Mouse (Mus musculus) liver, postnatal 0 days (tissue): ENCODE results near the gene Clcn2. TPM values are rescaled to one million over a fixed set of nuclear protein-coding genes. Genes with fewer than 3 reads are reported as not detected.
"Not testable (repeated sequence)": the region's sequence is repeated elsewhere in the genome, so short reads cannot be mapped to it uniquely, and the experiment has no call there.

ENCODE experiments used
- ATAC-seq: fragments of 200-750 bp; cut with Nextera tagmentation; 2 replicates; pipeline ENCODE4 v1.8.0; 2017; ENCODE audit warnings: mild to moderate bottlenecking, moderate library complexity
- DNase-seq: peaks from one replicate; pipeline ENCODE4 v3.0.0-alpha.2; 2016
- H3K27ac ChIP-seq: fragments of 300-500 bp; sonication (generic); 2 replicates; pipeline ENCODE4 v1.5.1; 2014; ENCODE audit warnings: antibody characterized with exemption, moderate library complexity, mild to moderate bottlenecking, low read depth
- H3K27me3 ChIP-seq: fragments of 300-500 bp; sonication (generic); 2 replicates; pipeline ENCODE4 v1.6.1; 2014; ENCODE audit warnings: low read length, control low read depth, mixed read lengths; ENCODE audit not compliant: insufficient read depth
- H3K36me3 ChIP-seq: fragments of 300-500 bp; sonication (generic); replicated peaks from 2 replicates; pipeline ENCODE4 v1.6.1; 2014; ENCODE audit warnings: mild to moderate bottlenecking, control low read depth, low read length, moderate library complexity, mixed read lengths; ENCODE audit not compliant: insufficient read depth
- H3K4me1 ChIP-seq: fragments of 300-500 bp; sonication (generic); 2 replicates; pipeline ENCODE4 v1.6.1; 2014; ENCODE audit warnings: antibody characterized with exemption, mild to moderate bottlenecking, control low read depth; ENCODE audit not compliant: insufficient read depth
- H3K4me2 ChIP-seq: fragments of 300-500 bp; sonication (generic); 2 replicates; pipeline ENCODE4 v1.6.1; 2014; ENCODE audit warnings: low read depth, mild to moderate bottlenecking, low read length, moderate library complexity, mixed read lengths
- H3K4me3 ChIP-seq: fragments of 300-500 bp; sonication (generic); 2 replicates; pipeline ENCODE4 v1.5.1; 2014; ENCODE audit warnings: low read depth, low read length
- H3K9ac ChIP-seq: fragments of 300-500 bp; sonication (generic); replicated peaks from 2 replicates; pipeline ENCODE4 v1.6.1; 2014; ENCODE audit warnings: mild to moderate bottlenecking, moderate library complexity
- H3K9me3 ChIP-seq: fragments of 300-500 bp; sonication (generic); 2 replicates; pipeline ENCODE4 v1.6.1; 2016; ENCODE audit warnings: mild to moderate bottlenecking, control low read depth, low read length, mixed read lengths
- CTCF ChIP-seq: sonication (generic); IDR thresholded peaks from 2 replicates; pipeline ENCODE4 v1.5.1; 2016; ENCODE audit warnings: antibody characterized with exemption, low read depth
- EP300 ChIP-seq: IDR thresholded peaks from 2 replicates; pipeline ENCODE4 v1.6.1; 2016; ENCODE audit warnings: antibody characterized with exemption, low read depth, mild to moderate bottlenecking
- whole genome bisulfite sequencing: fragments of 180-500 bp; shearing (Covaris S2); extraction: QIAGEN DNeasy Blood & Tissue Kit; methylation state at CpG from one replicate; pipeline ENCODE4 v1.1.7; 2014; ENCODE audit not compliant: insufficient replicate concordance; 5-methylcytosine and 5-hydroxymethylcytosine counted together
- polyA plus RNA-seq: library from polyadenylated mRNA; unstranded; fragments of >200 nt; fragmentation: Nextera tagmentation; extraction: Ambion mirVana; gene quantifications from 2 replicates; pipeline ENCODE4 v1.2.1, GENCODE M21; 2015

Clcn2 gene
- polyA plus RNA-seq, 1 experiment from 2014 or later = 4.7 TPM

DNA sequence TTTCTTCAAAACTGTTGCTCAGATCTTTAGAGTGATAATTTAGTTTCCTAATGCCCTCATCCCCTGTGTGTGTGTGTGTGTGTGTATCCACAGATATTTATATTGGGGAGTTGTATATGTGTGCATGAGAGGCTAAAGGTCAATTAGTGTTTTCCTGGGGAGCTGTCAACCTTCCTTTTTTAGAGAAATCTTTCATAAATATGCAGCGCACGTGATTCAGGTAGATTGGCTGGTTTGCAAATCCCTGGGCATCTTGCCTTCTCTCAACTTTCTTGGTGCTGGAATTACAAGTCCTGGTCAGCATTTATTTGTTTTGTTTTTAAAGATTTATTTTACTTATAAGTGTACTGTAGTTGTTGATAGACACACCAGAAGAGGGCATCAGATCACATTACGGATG, 47.3 kb downstream of the Clcn2 start:
- 82% methylated on average over 3 of the region's 3 CpGs for WGBS
- Histone ChIP-seq H3K36me3 (peaks cover 8% of the 10 kb centered on the region), H3K27me3 (no peaks in the 10 kb centered on the region), H3K9me3 (no peaks in the 10 kb centered on the region), H3K4me2 (no peak overlapping the region), H3K9ac (no peak overlapping the region), H3K27ac (no peak overlapping the region), H3K4me3 (no peak overlapping the region), H3K4me1 (peaks cover 21% of the 10 kb centered on the region)
- TF ChIP-seq EP300 (no peak), CTCF (no peak)
- DNase-seq (no peak), ATAC-seq (no peak)

- not testable (repeated sequence) for H3K4me1 ChIP-seq, H3K36me3 ChIP-seq, H3K27ac ChIP-seq, H3K27me3 ChIP-seq, H3K4me2 ChIP-seq, H3K9ac ChIP-seq, DNase-seq, ATAC-seq, H3K4me3 ChIP-seq, H3K9me3 ChIP-seq
- 75% methylated on average over 3 of the region's 6 CpGs for WGBS
These were observed 49.5 kb downstream of the Clcn2 start, which contains the start of gene Eif4g1 for GRCm38 (mm10) chr16:20668013-20668412. Gene Eif4g1 (plus strand): TSS chr16:20668313.

- Histone ChIP-seq H3K4me2 (no peak overlapping the region), H3K4me1 (peaks cover 5% of the 10 kb centered on the region), H3K27me3 (no peaks in the 10 kb centered on the region), H3K27ac (no peak overlapping the region), H3K4me3 (no peak overlapping the region), H3K36me3 (peaks cover 69% of the 10 kb centered on the region), H3K9me3 (no peaks in the 10 kb centered on the region), H3K9ac (no peak overlapping the region)
- DNase-seq = no peak
- TF ChIP-seq CTCF = no peak
- TF ChIP-seq EP300 = no peak
- no peak for ATAC-seq
- WGBS = 81% methylated on average over 4 of the region's 4 CpGs
These were observed 59.9 kb downstream of the Clcn2 start for GRCm38 (mm10) chr16:20657661-20658060.

DNA sequence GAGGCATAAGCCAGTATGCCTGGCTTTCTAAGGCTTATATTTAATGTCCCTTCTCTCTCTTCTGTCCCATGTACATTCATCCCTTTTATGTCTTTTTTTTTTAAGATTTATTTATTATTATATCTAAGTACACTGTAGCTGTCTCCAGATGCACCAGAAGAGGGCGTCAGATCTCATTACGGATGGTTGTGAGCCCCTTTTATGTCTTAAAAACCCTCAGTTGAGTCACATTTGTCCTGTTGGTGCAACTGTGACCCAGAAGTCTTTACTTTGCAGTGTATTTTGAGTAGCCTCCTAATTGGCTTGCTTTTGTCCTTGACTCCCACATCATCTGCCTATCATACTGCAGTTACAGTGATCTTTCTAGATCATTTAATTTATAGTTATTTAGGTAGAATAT, 64.2 kb downstream of the Clcn2 start:
- Histone ChIP-seq H3K9me3 (no peaks in the 10 kb centered on the region), H3K4me2 (peak overlapping the region; percentile 89; the same call in 1 of the 2 replicates), H3K4me3 (no peak overlapping the region), H3K27ac (no peak overlapping the region), H3K9ac (no peak overlapping the region), H3K36me3 (peaks cover 32% of the 10 kb centered on the region), H3K4me1 (peaks cover 16% of the 10 kb centered on the region), H3K27me3 (no peaks in the 10 kb centered on the region)
- WGBS = 48% methylated on average over 2 of the region's 2 CpGs
- no peak for DNase-seq
- TF ChIP-seq CTCF (no peak), EP300 (no peak)
- ATAC-seq = no peak

Other genes starting within 250 kb of the Clcn2 start
- 25.3 and 26.1 TPM in 2 replicates for gene Eif2b5, start 218.9 kb downstream of the Clcn2 start, polyA plus RNA-seq
- 3.0 and 3.5 TPM in 2 replicates for gene Dvl3, start 200.8 kb downstream of the Clcn2 start, polyA plus RNA-seq
- 288 and 308 TPM in 2 replicates for gene Ap2m1, start 182.3 kb downstream of the Clcn2 start, polyA plus RNA-seq
- gene Abcf3, start 169.2 kb downstream of the Clcn2 start, polyA plus RNA-seq = 18.0 and 19.8 TPM in 2 replicates
- gene Vwa5b2, start 128.3 kb downstream of the Clcn2 start, polyA plus RNA-seq = not detected in 2 replicates
- gene Eef1akmt4, start 106.2 kb downstream of the Clcn2 start, polyA plus RNA-seq = 20.4 and 23.3 TPM in 2 replicates
- gene Gm49333, start 106.1 kb downstream of the Clcn2 start, polyA plus RNA-seq = not detected in 2 replicates
- 18.6 and 19.0 TPM in 2 replicates for gene Alg3, start 106.0 kb downstream of the Clcn2 start, polyA plus RNA-seq
- 0.11 and 0.13 TPM in 2 replicates for gene Camk2n2, start 96.5 kb downstream of the Clcn2 start, polyA plus RNA-seq
- 0.14 TPM in 1 of 2 replicates, not detected in the other for gene Ece2, start 87.9 kb downstream of the Clcn2 start, polyA plus RNA-seq
- gene Psmd2, start 66.1 kb downstream of the Clcn2 start, polyA plus RNA-seq = 97.0 and 110 TPM in 2 replicates
- 65.6 and 70.9 TPM in 2 replicates for gene Eif4g1, start 49.4 kb downstream of the Clcn2 start, polyA plus RNA-seq
- gene Fam131a, start 24.5 kb downstream of the Clcn2 start, polyA plus RNA-seq = 0.88 and 1.4 TPM in 2 replicates
- 25.1 and 27.5 TPM in 2 replicates for gene Polr2h, start 81 bp downstream of the Clcn2 start, polyA plus RNA-seq
- 0.34 and 0.45 TPM in 2 replicates for gene Chrd, start 15.4 kb upstream of the Clcn2 start, polyA plus RNA-seq
- 8.6 and 8.9 TPM in 2 replicates for gene Thpo, start 16.8 kb upstream of the Clcn2 start, polyA plus RNA-seq